In genomic region chr9:48861481-48861880, GRCm38 (mm10) we compare ENCODE assay signal across 25 mouse cellular contexts. TPM values are rescaled to one million over a fixed set of nuclear protein-coding genes. Genes with fewer than 3 reads are reported as not detected.
DNase-seq lines count a peak whose midpoint lies in the region; TF ChIP-seq lines count a peak whose summit lies in the region.
"Had no signal": no experiment of that assay in that cellular context is flagged by ENCODE, and none has a peak within 500 bp of the region (broad histone marks: within the 10 kb centered on the region; RNA-seq: fewer than 3 reads in every experiment).

No protein-coding gene starts in this region.

- DNase-seq in layer of hippocampus, adult 2 months (ENCODE audit: low spot score in 2 of 2), result no peak
- DNase-seq in layer of hippocampus, postnatal 25 days (ENCODE audit: extremely low spot score in 1 of 2, low spot score in 1 of 2), result no peak
- DNase-seq in lung, adult 2 months, result peak; percentile 10
- peak; percentile 57 for DNase-seq in lung, postnatal 10 days
- DNase-seq in lung, postnatal 36 days, result peak; percentile 58
- no peak for DNase-seq in spleen, postnatal 4 days (ENCODE audit: low spot score in 2 of 2)
- no peak for DNase-seq in frontal cortex, postnatal 25 days (ENCODE audit: low spot score in 2 of 2)
- DNase-seq: adrenal gland, postnatal 10 days; adrenal gland, postnatal 36 days; B cell, adult 2 months; cerebellum, adult 18-20 months; cerebellum, adult 9-10 months; cerebellum, postnatal 14 days; gastrocnemius, adult 2 months; gastrocnemius, postnatal 14 days; heart, adult 11 months had no signal

- no peak for TF ChIP-seq POLR2A in lung, adult 2 months (IDR thresholded peaks at IDR 0.05; ENCODE audit: borderline replicate concordance, extremely low read depth, low read depth, low read length)

- TF ChIP-seq CTCF in layer of hippocampus, adult 2 months (conservative IDR thresholded peaks at IDR 0.05), result no peak
- no peak for TF ChIP-seq CTCF in lung, adult 2 months (IDR thresholded peaks at IDR 0.05; ENCODE audit: insufficient read depth, low read length)

- no peak overlapping the region for H3K4me3 ChIP-seq in layer of hippocampus, adult 2 months
- H3K4me3 ChIP-seq in lung, adult 2 months (replicated peaks; ENCODE audit: extremely low read depth, low read depth, low read length), result no peak overlapping the region
- H3K4me3 ChIP-seq: forebrain, embryonic 10.5 days; forebrain, embryonic 13.5 days; gastrocnemius, adult 2 months; hindbrain, embryonic 12.5 days had no signal

- no peaks in the 10 kb centered on the region for H3K4me1 ChIP-seq in lung, adult 2 months (ENCODE audit: control insufficient read depth, insufficient read depth, low read length)

- 73% methylated on average over 10 of the region's 10 CpGs for WGBS in lung, adult 2 months

- H3K27ac ChIP-seq in layer of hippocampus, adult 2 months, result peak overlapping the region; percentile 77
- H3K27ac ChIP-seq: forebrain, embryonic 10.5 days; forebrain, embryonic 13.5 days; gastrocnemius, adult 2 months; hindbrain, embryonic 12.5 days had no signal

RNA-seq across cellular contexts. Expression of gene Zbtb16, which starts 25.5 kb away (rescaled TPM):
- total RNA-seq in layer of hippocampus, adult 2 months (2021), result 100 to 1,000 TPM; 143 to 149 TPM
- 100 to 1,000 TPM; 103 TPM for total RNA-seq in layer of hippocampus, postnatal 25 days (2021)
- polyA plus RNA-seq in lung, adult 2 months (2012; rRNA removed), result 16.0 and 44.4 TPM in 2 replicates

RNA-seq across cellular contexts. Expression of gene Htr3a, which starts 49.4 kb away (rescaled TPM):
- total RNA-seq in layer of hippocampus, adult 2 months (2021), result 10 to 100 TPM; 12.8 to 14.0 TPM
- 10 to 100 TPM; 13.4 to 14.3 TPM for total RNA-seq in layer of hippocampus, postnatal 25 days (2021)
- 0.21 and 0.36 TPM in 2 replicates for polyA plus RNA-seq in lung, adult 2 months (2012; rRNA removed)
- total RNA-seq: CH12.LX; G1E; gastrocnemius, adult 2 months; gastrocnemius, postnatal 14 days; gastrocnemius, postnatal 4 days; heart, postnatal 25 days; hematopoietic stem cell, adult 5-6 weeks had no signal
- polyA plus RNA-seq: G1E, Patski had no signal

Comparison
In these comparisons a context has a peak if more than half of its experiments do, and no peak if none do; other contexts are left out.
1. DNase-seq: peak in lung, adult 2 months (single experiment), lung, postnatal 10 days (single experiment) and lung, postnatal 36 days (single experiment); none in layer of hippocampus, adult 2 months (0 of 2), layer of hippocampus, postnatal 25 days (0 of 2), spleen, postnatal 4 days (0 of 2) and frontal cortex, postnatal 25 days (0 of 2).